Mouse (Mus musculus) megakaryocyte, embryonic 14.5 days (primary cell): Measurements from ENCODE around the gene Zfp280c.

ENCODE experiments used
- FLI1 ChIP-seq: IDR thresholded peaks from 2 replicates; pipeline ENCODE4 v1.6.1; 2012; ENCODE audit warnings: low read length, inconsistent platforms, mixed read lengths
- GATA1 ChIP-seq: IDR thresholded peaks from 3 replicates; pipeline ENCODE4 v1.6.1; 2012; ENCODE audit warnings: mixed read lengths, low read length, inconsistent platforms, borderline replicate concordance

GRCm38 (mm10) chrX:48624054-48624420 is 29.7 kb upstream of the Zfp280c start:
- TF ChIP-seq GATA1 (no peak), FLI1 (no peak)
